In the genomic region with DNA sequence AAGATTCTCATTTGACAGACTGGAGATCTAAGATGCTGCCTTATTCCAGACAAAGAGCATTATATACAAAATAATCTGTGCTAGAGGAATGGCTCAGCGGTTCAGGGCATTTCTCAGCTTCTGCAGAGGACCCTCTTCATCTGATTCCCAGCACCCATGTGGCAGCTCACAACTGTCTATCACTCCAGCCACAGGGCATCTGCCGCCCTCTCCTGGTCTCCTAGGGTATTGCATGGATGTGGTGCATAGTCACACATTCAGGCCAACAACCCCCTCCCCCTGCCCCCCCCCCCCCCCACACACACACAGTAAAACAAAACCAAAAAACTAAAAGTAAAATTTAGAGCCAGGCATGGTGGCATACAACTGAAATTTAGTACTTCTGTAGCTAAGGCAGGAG, we compare ENCODE assay signal across 14 mouse cellular contexts.
DNase-seq lines count a peak whose midpoint lies in the region; ATAC-seq and TF ChIP-seq lines count a peak whose summit lies in the region.
"Had no signal": no experiment of that assay in that cellular context is flagged by ENCODE, and none has a peak within 500 bp of the region (broad histone marks: within the 10 kb centered on the region; RNA-seq: fewer than 3 reads in every experiment).

No protein-coding gene starts in this region.

- no peaks in the 10 kb centered on the region for H3K4me1 ChIP-seq in stomach, postnatal 0 days (replicated peaks; ENCODE audit: control insufficient read depth, insufficient read depth)

- no peak overlapping the region for H3K27ac ChIP-seq in left cerebral cortex, adult 2 months
- no peak overlapping the region for H3K27ac ChIP-seq in stomach, postnatal 0 days (replicated peaks)
- H3K27ac ChIP-seq: embryonic facial prominence, embryonic 15.5 days; heart, embryonic 13.5 days; limb, embryonic 13.5 days had no signal

- H3K4me2 ChIP-seq in stomach, postnatal 0 days (replicated peaks; ENCODE audit: low read depth): no peak overlapping the region
- H3K4me2 ChIP-seq: embryonic facial prominence, embryonic 15.5 days; heart, embryonic 13.5 days; limb, embryonic 13.5 days had no signal

- no peak for ATAC-seq in stomach, postnatal 0 days (ENCODE audit: low FRiP score, low TSS enrichment)
- ATAC-seq: inflammation-experienced regulatory T-cells, adult 6 months had no signal

- peak; percentile 14; the same call in 1 of the 2 replicates for TF ChIP-seq CTCF in left cerebral cortex, adult 2 months (IDR thresholded peaks at IDR 0.05)
- TF ChIP-seq CTCF in stomach, postnatal 0 days (IDR thresholded peaks at IDR 0.05; ENCODE audit: low read depth): peak; percentile 49

- no peaks in the 10 kb centered on the region for H3K27me3 ChIP-seq in stomach, postnatal 0 days (ENCODE audit: control insufficient read depth, insufficient read depth, low read length)
- H3K27me3 ChIP-seq: embryonic facial prominence, embryonic 15.5 days; heart, embryonic 13.5 days; limb, embryonic 13.5 days; megakaryocyte, embryonic 14.5 days had no signal

- no peak overlapping the region for H3K9ac ChIP-seq in stomach, postnatal 0 days (ENCODE audit: low read length)
- H3K9ac ChIP-seq: embryonic facial prominence, embryonic 15.5 days; heart, embryonic 13.5 days; limb, embryonic 13.5 days had no signal

- H3K4me3 ChIP-seq in left cerebral cortex, adult 2 months: no peak overlapping the region
- no peak overlapping the region for H3K4me3 ChIP-seq in stomach, postnatal 0 days (ENCODE audit: low read depth, low read length)
- H3K4me3 ChIP-seq: embryonic facial prominence, embryonic 15.5 days; heart, embryonic 13.5 days; limb, embryonic 13.5 days; megakaryocyte, embryonic 14.5 days had no signal

- H3K36me3 ChIP-seq in stomach, postnatal 0 days (ENCODE audit: control insufficient read depth, insufficient read depth, low read length): peaks cover 3% of the 10 kb centered on the region; the same call in 1 of the 2 replicates
- H3K36me3 ChIP-seq: embryonic facial prominence, embryonic 15.5 days had no signal

- 83% methylated on average over 2 of the region's 2 CpGs for WGBS in stomach, postnatal 0 days

- intact Hi-C loops in left cerebral cortex, adult 2 months (cut with DNase I): no loop called here

- TF ChIP-seq EP300 in stomach, postnatal 0 days (optimal IDR thresholded peaks at IDR 0.05): no peak

- peak; percentile 20 to 32 for DNase-seq in cerebellum, postnatal 10 days
- DNase-seq in cerebellum, adult 9-10 months: no peak
- no peak for DNase-seq in left cerebral cortex, adult 2 months (ENCODE audit: extremely low spot score in 1 of 2, low spot score in 2 of 2)
- DNase-seq in left cerebral cortex, adult 11 months (ENCODE audit: low spot score): no peak
- DNase-seq in ES-CJ7 (ENCODE audit: low read depth, low spot score): peak; percentile 35
- no peak for DNase-seq in stomach, postnatal 0 days (ENCODE audit: low spot score)
- DNase-seq in spleen, postnatal 4 days (ENCODE audit: low spot score in 2 of 2): no peak
- DNase-seq in embryo, embryonic 11 days: no peak
- DNase-seq: cerebellum, postnatal 25 days had no signal

- no peaks in the 10 kb centered on the region for H3K9me3 ChIP-seq in stomach, postnatal 0 days (ENCODE audit: control insufficient read depth, low read length)
- H3K9me3 ChIP-seq: embryonic facial prominence, embryonic 15.5 days; limb, embryonic 13.5 days had no signal

Comparison
In these comparisons a context has a peak if more than half of its experiments do, and no peak if none do; other contexts are left out.
1. DNase-seq: peak in cerebellum, postnatal 10 days (2 of 2) and ES-CJ7 (single experiment); none in cerebellum, adult 9-10 months (single experiment), left cerebral cortex, adult 2 months (0 of 2), left cerebral cortex, adult 11 months (single experiment), stomach, postnatal 0 days (single experiment), spleen, postnatal 4 days (0 of 2) and embryo, embryonic 11 days (single experiment).